Mouse (Mus musculus) stomach, postnatal 0 days (tissue): ENCODE measurements around the gene Arhgap30.

Experiments used
- CTCF ChIP-seq: IDR thresholded peaks from 2 replicates; pipeline ENCODE4 v1.5.1; 2016; ENCODE audit warnings: antibody characterized with exemption, low read depth, mild to moderate bottlenecking, moderate library complexity
- EP300 ChIP-seq: optimal IDR thresholded peaks from 2 replicates; pipeline ENCODE3; 2016; ENCODE audit warnings: antibody characterized with exemption

GRCm38 (mm10) chr1:171432158-171432557, 43.4 kb downstream of the Arhgap30 start:
- TF ChIP-seq EP300 (no peak), CTCF (no peak)
